Comparison of ENCODE assay signal across 22 mouse cellular contexts in the genomic region with DNA sequence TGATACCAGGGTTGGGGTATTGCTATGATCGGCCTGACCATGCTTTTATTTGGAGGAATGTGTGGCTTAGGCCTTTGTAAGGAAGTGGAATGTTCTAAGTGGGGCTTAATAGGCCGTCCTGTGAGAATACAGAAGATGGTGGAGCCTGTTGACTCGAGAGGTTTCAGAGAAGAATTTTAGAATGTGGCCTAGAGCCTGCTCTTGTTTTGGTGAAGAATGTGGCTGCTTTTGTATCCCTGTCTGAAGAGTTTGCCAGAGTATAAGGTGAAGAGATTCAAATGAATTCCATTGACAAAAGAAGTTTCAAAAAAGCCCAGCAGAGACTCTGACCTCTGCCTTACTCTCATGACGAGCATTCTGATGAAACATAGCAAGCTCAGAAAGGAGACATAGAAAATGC. TPM values are rescaled to one million over a fixed set of nuclear protein-coding genes. Genes with fewer than 3 reads are reported as not detected.
A peak's percentile ranks its signal among the peaks of the same experiment; 100 is the strongest.
DNase-seq lines count a peak whose midpoint lies in the region; ATAC-seq and TF ChIP-seq lines count a peak whose summit lies in the region.
"Had no signal": no experiment of that assay in that cellular context is flagged by ENCODE, and none has a peak within 500 bp of the region (broad histone marks: within the 10 kb centered on the region; RNA-seq: fewer than 3 reads in every experiment).

No protein-coding gene starts in this region.

- H3K9ac ChIP-seq in lung, postnatal 0 days (replicated peaks; ENCODE audit: low read depth) = no peak overlapping the region
- H3K9ac ChIP-seq in midbrain, embryonic 11.5 days (ENCODE audit: low read length) = no peak overlapping the region
- no peak overlapping the region for H3K9ac ChIP-seq in midbrain, postnatal 0 days (replicated peaks; ENCODE audit: low read length, poor library complexity, severe bottlenecking)

- H3K4me2 ChIP-seq in lung, postnatal 0 days (replicated peaks; ENCODE audit: low read depth, low read length) = no peak overlapping the region
- H3K4me2 ChIP-seq in midbrain, embryonic 11.5 days = no peak overlapping the region
- H3K4me2 ChIP-seq in midbrain, postnatal 0 days (ENCODE audit: low read depth, low read length, poor library complexity, severe bottlenecking) = no peak overlapping the region

- no peak overlapping the region for H3K4me3 ChIP-seq in lung, postnatal 0 days (ENCODE audit: low read depth, low read length)
- no peak overlapping the region for H3K4me3 ChIP-seq in midbrain, embryonic 11.5 days (ENCODE audit: low read depth, low read length)
- no peak overlapping the region for H3K4me3 ChIP-seq in midbrain, postnatal 0 days (ENCODE audit: low read depth, low read length)

- peak; percentile 41; the same call in 1 of the 2 replicates for TF ChIP-seq EP300 in lung, postnatal 0 days (IDR thresholded peaks at IDR 0.05)

- no peaks in the 10 kb centered on the region for H3K27me3 ChIP-seq in lung, postnatal 0 days (replicated peaks; ENCODE audit: insufficient read depth, low read length)
- H3K27me3 ChIP-seq in midbrain, embryonic 11.5 days (ENCODE audit: control insufficient read depth, insufficient read depth, low read length) = no peaks in the 10 kb centered on the region
- H3K27me3 ChIP-seq in midbrain, postnatal 0 days (ENCODE audit: insufficient read depth, low read length) = no peaks in the 10 kb centered on the region
- H3K27me3 ChIP-seq: CH12.LX, Patski had no signal

- 66% methylated on average over 4 of the region's 4 CpGs for WGBS in lung, postnatal 0 days
- 68% methylated on average over 4 of the region's 4 CpGs for WGBS in midbrain, embryonic 11.5 days
- 61% methylated on average over 4 of the region's 4 CpGs for WGBS in midbrain, postnatal 0 days

- H3K4me1 ChIP-seq in lung, postnatal 0 days (ENCODE audit: insufficient read depth, low read depth, low read length) = no peaks in the 10 kb centered on the region
- peaks cover 8% of the 10 kb centered on the region for H3K4me1 ChIP-seq in midbrain, embryonic 11.5 days (ENCODE audit: control insufficient read depth, insufficient read depth, low read length)
- H3K4me1 ChIP-seq in midbrain, postnatal 0 days (ENCODE audit: insufficient read depth, low read length) = no peaks in the 10 kb centered on the region

- peak; percentile 45; the same call in 1 of the 2 replicates for ATAC-seq in lung, postnatal 0 days
- ATAC-seq in midbrain, embryonic 11.5 days (ENCODE audit: low FRiP score) = no peak
- no peak for ATAC-seq in midbrain, postnatal 0 days (ENCODE audit: low FRiP score)
- ATAC-seq: activated CD4-positive, CD25-positive, alpha-beta regulatory T cell, adult 4 months; CD4-positive, CD25-positive, alpha-beta regulatory T cell, adult 4 months; Patski had no signal

- H3K36me3 ChIP-seq in lung, postnatal 0 days (ENCODE audit: insufficient read depth, low read length) = no peaks in the 10 kb centered on the region
- H3K36me3 ChIP-seq in midbrain, embryonic 11.5 days (ENCODE audit: control insufficient read depth, insufficient read depth, low read length) = peaks cover 13% of the 10 kb centered on the region
- H3K36me3 ChIP-seq in midbrain, postnatal 0 days (ENCODE audit: insufficient read depth, low read length) = no peaks in the 10 kb centered on the region

- no peaks in the 10 kb centered on the region for H3K9me3 ChIP-seq in lung, postnatal 0 days (ENCODE audit: low read length)
- no peaks in the 10 kb centered on the region for H3K9me3 ChIP-seq in midbrain, embryonic 11.5 days (ENCODE audit: control insufficient read depth, low read length)
- no peaks in the 10 kb centered on the region for H3K9me3 ChIP-seq in midbrain, postnatal 0 days (ENCODE audit: low read length)
- H3K9me3 ChIP-seq: G1E had no signal

- intact Hi-C loops in gastrocnemius, postnatal 36 days (cut with DNase I) = no loop called here

- no peak for TF ChIP-seq CTCF in lung, postnatal 0 days (IDR thresholded peaks at IDR 0.05)
- no peak for TF ChIP-seq CTCF in midbrain, postnatal 0 days (IDR thresholded peaks at IDR 0.05)

- H3K27ac ChIP-seq in lung, postnatal 0 days (ENCODE audit: low read length) = no peak overlapping the region
- no peak overlapping the region for H3K27ac ChIP-seq in midbrain, embryonic 11.5 days (ENCODE audit: low read depth, low read length)
- no peak overlapping the region for H3K27ac ChIP-seq in midbrain, postnatal 0 days (ENCODE audit: low read depth, low read length)

- no peak for DNase-seq in lung, postnatal 0 days (ENCODE audit: low spot score)
- DNase-seq in lung, adult 18-20 months = no peak
- DNase-seq in midbrain, embryonic 11.5 days (ENCODE audit: low spot score, missing footprints) = peak; percentile 76
- no peak for DNase-seq in midbrain, postnatal 0 days (ENCODE audit: low spot score)
- DNase-seq in Muller cell, postnatal 12 days (ENCODE audit: inconsistent ontology term) = peak; percentile 68
- DNase-seq in gastrocnemius, postnatal 36 days = no peak
- DNase-seq: adrenal gland, adult 2 months; adrenal gland, adult 8-10 months; adrenal gland, postnatal 10 days; adrenal gland, postnatal 14 days; adrenal gland, postnatal 25 days; adrenal gland, postnatal 36 days; B cell, adult 2 months; cerebellum, adult 11 months; cerebellum, adult 11-12 months; cerebellum, adult 18-20 months; cerebellum, adult 2 months had no signal

RNA-seq across cellular contexts. Expression of a gene that starts 6.3 kb away (rescaled TPM):
- 6.5 and 9.1 TPM in 2 replicates for polyA plus RNA-seq in lung, postnatal 0 days (2015; fragmentation: Nextera tagmentation; extraction: Ambion mirVana)
- 169 and 171 TPM in 2 replicates for polyA plus RNA-seq in midbrain, embryonic 11.5 days (2014; fragmentation: Nextera tagmentation; extraction: Ambion mirVana)
- 6.9 and 10.5 TPM in 2 replicates for total RNA-seq in midbrain, postnatal 0 days (2014; rRNA removed)
- polyA plus RNA-seq in midbrain, postnatal 0 days (2015; fragmentation: Nextera tagmentation; extraction: Ambion mirVana) = 6.0 and 6.9 TPM in 2 replicates
- 1 to 10 TPM in 1 of 2 experiments, under 1 TPM in 1; 0.51 to 1.1 TPM for total RNA-seq in gastrocnemius, postnatal 36 days (2021)

RNA-seq across cellular contexts. Expression of a gene that starts 7.7 kb away (rescaled TPM):
- 20.1 and 21.9 TPM in 2 replicates for polyA plus RNA-seq in lung, postnatal 0 days (2015; fragmentation: Nextera tagmentation; extraction: Ambion mirVana)
- polyA plus RNA-seq in midbrain, embryonic 11.5 days (2014; fragmentation: Nextera tagmentation; extraction: Ambion mirVana) = 8.8 and 9.8 TPM in 2 replicates
- total RNA-seq in midbrain, postnatal 0 days (2014; rRNA removed) = 33.3 and 39.0 TPM in 2 replicates
- 21.1 and 21.3 TPM in 2 replicates for polyA plus RNA-seq in midbrain, postnatal 0 days (2015; fragmentation: Nextera tagmentation; extraction: Ambion mirVana)
- total RNA-seq in gastrocnemius, postnatal 36 days (2021) = 10 to 100 TPM; 17.4 to 18.8 TPM

RNA-seq across cellular contexts. Expression of a gene that starts 18.8 kb away (rescaled TPM):
- polyA plus RNA-seq in lung, postnatal 0 days (2015; fragmentation: Nextera tagmentation; extraction: Ambion mirVana) = 62.9 and 70.0 TPM in 2 replicates
- 53.5 and 57.7 TPM in 2 replicates for polyA plus RNA-seq in midbrain, embryonic 11.5 days (2014; fragmentation: Nextera tagmentation; extraction: Ambion mirVana)
- 42.4 and 61.8 TPM in 2 replicates for total RNA-seq in midbrain, postnatal 0 days (2014; rRNA removed)
- polyA plus RNA-seq in midbrain, postnatal 0 days (2015; fragmentation: Nextera tagmentation; extraction: Ambion mirVana) = 23.8 and 27.8 TPM in 2 replicates
- 1 to 10 TPM; 3.4 TPM for total RNA-seq in gastrocnemius, postnatal 36 days (2021)

RNA-seq across cellular contexts. Expression of a gene that starts 36.1 kb away (rescaled TPM):
- polyA plus RNA-seq in lung, postnatal 0 days (2015; fragmentation: Nextera tagmentation; extraction: Ambion mirVana) = 12.2 and 12.3 TPM in 2 replicates
- 54.6 and 54.8 TPM in 2 replicates for polyA plus RNA-seq in midbrain, embryonic 11.5 days (2014; fragmentation: Nextera tagmentation; extraction: Ambion mirVana)
- total RNA-seq in midbrain, postnatal 0 days (2014; rRNA removed) = 60.0 and 67.7 TPM in 2 replicates
- 46.8 and 53.4 TPM in 2 replicates for polyA plus RNA-seq in midbrain, postnatal 0 days (2015; fragmentation: Nextera tagmentation; extraction: Ambion mirVana)
- total RNA-seq in gastrocnemius, postnatal 36 days (2021) = 10 to 100 TPM in 1 of 2 experiments, 1 to 10 TPM in 1; 9.6 to 10.9 TPM

RNA-seq across cellular contexts. Expression of a gene that starts 36.5 kb away (rescaled TPM):
- polyA plus RNA-seq in lung, postnatal 0 days (2015; fragmentation: Nextera tagmentation; extraction: Ambion mirVana) = 45.0 and 50.6 TPM in 2 replicates
- polyA plus RNA-seq in midbrain, embryonic 11.5 days (2014; fragmentation: Nextera tagmentation; extraction: Ambion mirVana) = 72.4 and 73.5 TPM in 2 replicates
- 144 and 157 TPM in 2 replicates for total RNA-seq in midbrain, postnatal 0 days (2014; rRNA removed)
- polyA plus RNA-seq in midbrain, postnatal 0 days (2015; fragmentation: Nextera tagmentation; extraction: Ambion mirVana) = 591 and 600 TPM in 2 replicates
- total RNA-seq in gastrocnemius, postnatal 36 days (2021) = 10 to 100 TPM; 26.7 to 38.1 TPM

Comparison
In these comparisons a context has a peak if more than half of its experiments do, and no peak if none do; other contexts are left out.
1. DNase-seq: peak in midbrain, embryonic 11.5 days (single experiment) and Muller cell, postnatal 12 days (single experiment); none in lung, postnatal 0 days (single experiment), lung, adult 18-20 months (0 of 2), midbrain, postnatal 0 days (single experiment) and gastrocnemius, postnatal 36 days (0 of 2).
2. RNA of a gene that starts 6.3 kb away (polyA plus RNA-seq): 169 to 171 TPM in midbrain, embryonic 11.5 days; 6.0 to 6.9 TPM in midbrain, postnatal 0 days and 6.5 to 9.1 TPM in lung, postnatal 0 days; every median in the first group is over 10 times any median in the second.